Mouse (Mus musculus) midbrain, embryonic 13.5 days (tissue): Measurements from ENCODE around the gene Ttc9c. TPM values are rescaled to one million over a fixed set of nuclear protein-coding genes. Genes with fewer than 3 reads are reported as not detected.
A peak's percentile ranks its signal among the peaks of the same experiment; 100 is the strongest.

Source experiments
- ATAC-seq: fragments of 200-750 bp; cut with Nextera tagmentation; 2 replicates; pipeline ENCODE4 v1.8.0; 2017; ENCODE audit warnings: mild to moderate bottlenecking, moderate TSS enrichment, moderate library complexity
- H3K27ac ChIP-seq: fragments of 300-500 bp; sonication (generic); 2 replicates; pipeline ENCODE4 v1.5.1; 2015; ENCODE audit warnings: inconsistent platforms, mild to moderate bottlenecking, moderate library complexity
- H3K27me3 ChIP-seq: fragments of 300-500 bp; sonication (generic); 2 replicates; pipeline ENCODE4 v1.6.1; 2015; ENCODE audit warnings: mild to moderate bottlenecking, inconsistent platforms
- H3K36me3 ChIP-seq: fragments of 300-500 bp; sonication (generic); 2 replicates; pipeline ENCODE4 v1.6.1; 2015; ENCODE audit warnings: mild to moderate bottlenecking, inconsistent platforms
- H3K4me1 ChIP-seq: fragments of 300-500 bp; sonication (generic); replicated peaks from 2 replicates; pipeline ENCODE4 v1.6.1; 2015; ENCODE audit warnings: inconsistent platforms
- H3K4me2 ChIP-seq: fragments of 300-500 bp; sonication (generic); replicated peaks from 2 replicates; pipeline ENCODE4 v1.6.1; 2015; ENCODE audit warnings: moderate library complexity, mild to moderate bottlenecking, inconsistent platforms
- H3K4me3 ChIP-seq: fragments of 300-500 bp; sonication (generic); replicated peaks from 2 replicates; pipeline ENCODE4 v1.5.1; 2015; ENCODE audit warnings: mild to moderate bottlenecking, inconsistent platforms
- H3K9ac ChIP-seq: fragments of 300-500 bp; sonication (generic); replicated peaks from 2 replicates; pipeline ENCODE4 v1.6.1; 2015; ENCODE audit warnings: mild to moderate bottlenecking, inconsistent platforms
- H3K9me3 ChIP-seq: fragments of 300-500 bp; sonication (generic); 2 replicates; pipeline ENCODE4 v1.6.1; 2016; ENCODE audit warnings: mild to moderate bottlenecking, inconsistent platforms
- whole genome bisulfite sequencing: fragments of 180-500 bp; shearing (Covaris S2); methylation state at CpG from one replicate; pipeline ENCODE4 v1.1.7; 2015; 5-methylcytosine and 5-hydroxymethylcytosine counted together
- polyA plus RNA-seq: library from polyadenylated mRNA; unstranded; fragments of >200 nt; fragmentation: Nextera tagmentation; extraction: Ambion mirVana; gene quantifications from 2 replicates; pipeline ENCODE4 v1.2.1, GENCODE M21; 2015

Ttc9c gene
- 66.1 and 70.3 TPM in 2 replicates for polyA plus RNA-seq

- Histone ChIP-seq H3K4me2 (peak within 1 kb of the TSS; percentile 98), H3K36me3 (peaks cover 30% of the 10 kb centered on the region), H3K27ac (peak within 1 kb of the TSS; percentile 96), H3K9me3 (no peaks in the 10 kb centered on the region), H3K4me1 (peaks cover 62% of the 10 kb centered on the region), H3K27me3 (no peaks in the 10 kb centered on the region), H3K9ac (peak within 1 kb of the TSS; percentile 93), H3K4me3 (peak within 1 kb of the TSS; percentile 81)
- peak; percentile 95 for ATAC-seq
- under 1% methylated on average over 33 of the region's 33 CpGs for WGBS
These were observed at the start of gene Ttc9c for GRCm38 (mm10) chr19:8818801-8819595. Gene Ttc9c (minus strand): TSS chr19:8819333.

- no peak for ATAC-seq
- H3K4me3 ChIP-seq = no peak overlapping the region
- H3K36me3 ChIP-seq = no peaks in the 10 kb centered on the region
- H3K27ac ChIP-seq = no peak overlapping the region
- H3K9ac ChIP-seq = no peak overlapping the region
- H3K9me3 ChIP-seq = no peaks in the 10 kb centered on the region
- no peak overlapping the region for H3K4me2 ChIP-seq
- H3K4me1 ChIP-seq = no peaks in the 10 kb centered on the region
- 84% methylated on average over 6 of the region's 6 CpGs for WGBS
- no peaks in the 10 kb centered on the region for H3K27me3 ChIP-seq
These were observed 45.1 kb upstream of the Ttc9c start for GRCm38 (mm10) chr19:8864265-8864664.

GRCm38 (mm10) chr19:8859018-8859417 is 39.9 kb upstream of the Ttc9c start:
- WGBS = 21% methylated on average over 1 of the region's 1 CpGs
- Histone ChIP-seq H3K27ac (no peak overlapping the region), H3K4me1 (no peaks in the 10 kb centered on the region), H3K4me2 (no peak overlapping the region), H3K4me3 (no peak overlapping the region), H3K36me3 (no peaks in the 10 kb centered on the region), H3K9ac (no peak overlapping the region), H3K27me3 (no peaks in the 10 kb centered on the region), H3K9me3 (no peaks in the 10 kb centered on the region)
- ATAC-seq = 0 out of 2 replicates have a peak, but pooled peaks have one; percentile 24

GRCm38 (mm10) chr19:8857689-8858088 is 38.6 kb upstream of the Ttc9c start:
- ATAC-seq = no peak
- Histone ChIP-seq H3K4me3 (no peak overlapping the region), H3K27ac (no peak overlapping the region), H3K27me3 (no peaks in the 10 kb centered on the region), H3K4me2 (no peak overlapping the region), H3K9ac (no peak overlapping the region), H3K9me3 (no peaks in the 10 kb centered on the region), H3K4me1 (no peaks in the 10 kb centered on the region), H3K36me3 (no peaks in the 10 kb centered on the region)
- 48% methylated on average over 4 of the region's 4 CpGs for WGBS

GRCm38 (mm10) chr19:8853117-8853516 is 34.0 kb upstream of the Ttc9c start:
- ATAC-seq = no peak

GRCm38 (mm10) chr19:8852236-8852928 is 33.2 kb upstream of the Ttc9c start:
- no peaks in the 10 kb centered on the region for H3K9me3 ChIP-seq
- no peaks in the 10 kb centered on the region for H3K27me3 ChIP-seq
- H3K4me3 ChIP-seq = no peak overlapping the region
- no peak overlapping the region for H3K4me2 ChIP-seq
- H3K36me3 ChIP-seq = peaks cover 21% of the 10 kb centered on the region
- WGBS = 68% methylated on average over 10 of the region's 10 CpGs
- H3K27ac ChIP-seq = no peak overlapping the region
- H3K4me1 ChIP-seq = no peaks in the 10 kb centered on the region
- no peak overlapping the region for H3K9ac ChIP-seq
- no peak for ATAC-seq

More at GRCm38 (mm10) chr19:8853117-8853516, 34.0 kb upstream of the Ttc9c start:
- no peak overlapping the region for H3K9ac ChIP-seq
- H3K27me3 ChIP-seq = no peaks in the 10 kb centered on the region
- peaks cover 14% of the 10 kb centered on the region for H3K36me3 ChIP-seq
- H3K4me2 ChIP-seq = no peak overlapping the region
- no peaks in the 10 kb centered on the region for H3K4me1 ChIP-seq
- 84% methylated on average over 3 of the region's 3 CpGs for WGBS
- H3K4me3 ChIP-seq = no peak overlapping the region
- H3K27ac ChIP-seq = no peak overlapping the region
- no peaks in the 10 kb centered on the region for H3K9me3 ChIP-seq

GRCm38 (mm10) chr19:8851639-8852038 is 32.5 kb upstream of the Ttc9c start:
- peaks cover 28% of the 10 kb centered on the region for H3K36me3 ChIP-seq
- no peaks in the 10 kb centered on the region for H3K4me1 ChIP-seq
- H3K4me2 ChIP-seq = no peak overlapping the region
- H3K27ac ChIP-seq = no peak overlapping the region
- no peak for ATAC-seq
- 47% methylated on average over 7 of the region's 7 CpGs for WGBS
- H3K9me3 ChIP-seq = no peaks in the 10 kb centered on the region
- H3K9ac ChIP-seq = no peak overlapping the region
- no peaks in the 10 kb centered on the region for H3K27me3 ChIP-seq
- no peak overlapping the region for H3K4me3 ChIP-seq

- Histone ChIP-seq H3K4me1 (no peaks in the 10 kb centered on the region), H3K27me3 (no peaks in the 10 kb centered on the region), H3K4me3 (no peak within 1 kb of the TSS), H3K4me2 (no peak within 1 kb of the TSS), H3K9ac (no peak within 1 kb of the TSS; the same call in 1 of the 2 replicates), H3K9me3 (no peaks in the 10 kb centered on the region), H3K27ac (no peak within 1 kb of the TSS), H3K36me3 (peaks cover 38% of the 10 kb centered on the region)
- 0 out of 2 replicates have a peak, but pooled peaks have one; percentile 20 for ATAC-seq
- WGBS = 40% methylated on average over 7 of the region's 7 CpGs
These were observed 31.3 kb upstream of the Ttc9c start, which contains the start of gene Lrrn4cl for GRCm38 (mm10) chr19:8850402-8850901. Gene Lrrn4cl (plus strand): TSS chr19:8850768.

- Histone ChIP-seq H3K4me3 (no peak overlapping the region), H3K4me2 (no peak overlapping the region), H3K9ac (no peak overlapping the region), H3K27me3 (no peaks in the 10 kb centered on the region), H3K27ac (no peak overlapping the region), H3K4me1 (no peaks in the 10 kb centered on the region), H3K9me3 (no peaks in the 10 kb centered on the region), H3K36me3 (peaks cover 38% of the 10 kb centered on the region)
- ATAC-seq = no peak
- WGBS = 81% methylated on average over 5 of the region's 5 CpGs
These were observed 29.2 kb upstream of the Ttc9c start for GRCm38 (mm10) chr19:8848356-8848755.

- Histone ChIP-seq H3K4me3 (no peak overlapping the region), H3K36me3 (peaks cover 56% of the 10 kb centered on the region), H3K4me2 (no peak overlapping the region), H3K27ac (no peak overlapping the region; the same call in 1 of the 2 replicates), H3K9ac (no peak overlapping the region), H3K9me3 (no peaks in the 10 kb centered on the region), H3K4me1 (peaks cover 23% of the 10 kb centered on the region), H3K27me3 (no peaks in the 10 kb centered on the region)
- no peak for ATAC-seq
- 60% methylated on average over 5 of the region's 5 CpGs for WGBS
These were observed 25.4 kb upstream of the Ttc9c start for GRCm38 (mm10) chr19:8844371-8845129.

GRCm38 (mm10) chr19:8842961-8843360 is 23.8 kb upstream of the Ttc9c start:
- Histone ChIP-seq H3K27me3 (no peaks in the 10 kb centered on the region), H3K9me3 (no peaks in the 10 kb centered on the region), H3K4me1 (peaks cover 36% of the 10 kb centered on the region), H3K27ac (no peak overlapping the region), H3K36me3 (peaks cover 40% of the 10 kb centered on the region), H3K9ac (no peak overlapping the region), H3K4me3 (no peak overlapping the region), H3K4me2 (no peak overlapping the region)
- ATAC-seq = no peak
- WGBS = 86% methylated on average over 6 of the region's 6 CpGs
